Mouse (Mus musculus) heart, postnatal 36 days (tissue): Measurements from ENCODE around the gene Chrne. TPM values are rescaled to one million over a fixed set of nuclear protein-coding genes. Genes with fewer than 3 reads are reported as not detected.

Source experiments
- DNase-seq, 2 experiments: peaks; one replicate each; pipeline ENCODE4 v3.0.0; 2021 to 2022
- intact Hi-C: fragments of 180-260 bp; cut with DNase I; formaldehyde crosslinking; loops from one replicate; pipeline ENCODE4 v1.15.1; 2025
- total RNA-seq, 2 experiments: library from RNA; stranded (reverse); gene quantifications; 2 replicates each; pipeline ENCODE4 v1.2.3; 2021

Chrne gene
- not detected for total RNA-seq

GRCm38 (mm10) chr11:70619101-70619500, at the start of gene Chrne:
Gene Chrne (minus strand): TSS chr11:70619216.
- intact Hi-C loops: no loop called here
- DNase-seq: no peak

GRCm38 (mm10) chr11:70668335-70668770, 49.3 kb upstream of the Chrne start:
- DNase-seq: no peak
- intact Hi-C loops: loop anchor here (1.0 kb wide), 1 partner anchor 12 kb away; no protein-coding TSS in a partner anchor

GRCm38 (mm10) chr11:70667271-70668150, 48.5 kb upstream of the Chrne start:
- DNase-seq: no peak
- intact Hi-C loops: loop anchor here (1.0 kb wide), 1 partner anchor 11 kb away; no protein-coding TSS in a partner anchor

- no peak for DNase-seq
- intact Hi-C loops: no loop called here
Measured at GRCm38 (mm10) chr11:70666687-70667086, 47.7 kb upstream of the Chrne start.

GRCm38 (mm10) chr11:70664741-70665140, 45.7 kb upstream of the Chrne start:
- DNase-seq: no peak
- intact Hi-C loops: no loop called here

GRCm38 (mm10) chr11:70663957-70664356, 44.9 kb upstream of the Chrne start:
- DNase-seq: peak; percentile 42 to 50
- intact Hi-C loops: no loop called here

- DNase-seq: no peak
- intact Hi-C loops: no loop called here
Measured at GRCm38 (mm10) chr11:70663101-70663500, 44.1 kb upstream of the Chrne start.

GRCm38 (mm10) chr11:70660571-70660970, 41.6 kb upstream of the Chrne start:
- DNase-seq: no peak
- intact Hi-C loops: no loop called here

GRCm38 (mm10) chr11:70658942-70659341, 39.9 kb upstream of the Chrne start:
- DNase-seq: no peak
- intact Hi-C loops: loop anchor here (10.0 kb wide), 1 partner anchor 664 kb away; the partner anchor contains the start of genes Gabarap and Phf23

GRCm38 (mm10) chr11:70658521-70658920, 39.5 kb upstream of the Chrne start:
- DNase-seq: no peak
- intact Hi-C loops: loop anchor here (10.0 kb wide), 1 partner anchor 664 kb away; the partner anchor contains the start of genes Gabarap and Phf23

GRCm38 (mm10) chr11:70657991-70658390, 39.0 kb upstream of the Chrne start:
- intact Hi-C loops: loop anchor here (10.0 kb wide), 1 partner anchor 663 kb away; the partner anchor contains the start of genes Gabarap and Phf23
- no peak for DNase-seq

- intact Hi-C loops: loop anchor here (10.0 kb wide), 1 partner anchor 663 kb away; the partner anchor contains the start of genes Gabarap and Phf23
- no peak for DNase-seq
Measured at GRCm38 (mm10) chr11:70657573-70657972, 38.6 kb upstream of the Chrne start.

GRCm38 (mm10) chr11:70656964-70657363, 37.9 kb upstream of the Chrne start, which contains the start of gene Eno3:
Gene Eno3 (plus strand): TSS chr11:70657202.
- intact Hi-C loops: loop anchor here (1.0 to 10.0 kb wide), 2 partner anchors 11 to 662 kb away; partner anchors contain the start of genes Gabarap and Phf23
- peak in 1 of 2 experiments; percentile 49 for DNase-seq

- intact Hi-C loops: loop anchor here (1.0 to 10.0 kb wide), 2 partner anchors 12 to 662 kb away; partner anchors contain the start of genes Gabarap and Phf23
Measured at GRCm38 (mm10) chr11:70656456-70656927, 37.5 kb upstream of the Chrne start.

GRCm38 (mm10) chr11:70655571-70656455, 36.8 kb upstream of the Chrne start:
- peak; percentile 66 to 83 for DNase-seq
- intact Hi-C loops: loop anchor here (1.0 to 10.0 kb wide), 3 partner anchors 12 to 661 kb away; partner anchors contain the start of genes Gabarap, Inca1, Kif1c and Phf23

More at GRCm38 (mm10) chr11:70656456-70656927, 37.5 kb upstream of the Chrne start:
- peak; percentile 74 to 79 for DNase-seq

- intact Hi-C loops: loop anchor here (2.0 to 10.0 kb wide), 2 partner anchors 46 to 660 kb away; partner anchors contain the start of genes Gabarap, Inca1, Kif1c and Phf23
Measured at GRCm38 (mm10) chr11:70654923-70655570, 36.0 kb upstream of the Chrne start.

GRCm38 (mm10) chr11:70654198-70654922, 35.3 kb upstream of the Chrne start, which contains the start of gene Pfn1:
Gene Pfn1 (minus strand): TSS chr11:70654644.
- peak; percentile 77 to 81 for DNase-seq
- intact Hi-C loops: loop anchor here (2.0 to 10.0 kb wide), 2 partner anchors 46 to 660 kb away; partner anchors contain the start of genes Gabarap, Inca1, Kif1c and Phf23

More at GRCm38 (mm10) chr11:70654923-70655570, 36.0 kb upstream of the Chrne start:
- peak; percentile 80 to 89 for DNase-seq
